Mouse (Mus musculus) fat pad, adult 2 months (tissue): ENCODE results near the gene Ppdpf.

Experiments used
- DNase-seq: peaks from one replicate; pipeline ENCODE4 v3.0.0-alpha.2; 2011; ENCODE audit warnings: low read depth, low spot score; ENCODE audit errors: extremely low read depth

The Ppdpf gene

DNA sequence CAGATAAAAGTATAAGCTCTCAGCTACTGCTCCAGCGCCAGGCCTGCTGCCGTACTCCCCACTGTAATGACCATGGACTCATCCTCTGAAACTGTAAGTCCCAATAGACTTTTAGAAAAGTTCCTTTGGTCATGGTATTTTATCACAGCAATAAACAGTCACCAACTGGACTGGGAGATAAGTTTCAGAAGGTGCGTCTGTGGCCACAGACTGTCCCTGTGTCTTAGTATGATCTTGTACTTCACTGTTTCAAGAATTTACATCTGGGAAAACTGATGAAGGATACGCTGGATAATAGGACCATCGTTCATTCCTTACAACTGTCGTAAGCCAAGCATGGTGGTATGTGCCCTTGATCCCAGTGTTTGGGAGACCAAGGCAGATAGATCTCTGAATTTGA lies 29.0 kb downstream of the Ppdpf start:
- no peak for DNase-seq

- DNase-seq, result no peak
Measured at GRCm38 (mm10) chr2:181218881-181219485, 31.9 kb downstream of the Ppdpf start.

DNA sequence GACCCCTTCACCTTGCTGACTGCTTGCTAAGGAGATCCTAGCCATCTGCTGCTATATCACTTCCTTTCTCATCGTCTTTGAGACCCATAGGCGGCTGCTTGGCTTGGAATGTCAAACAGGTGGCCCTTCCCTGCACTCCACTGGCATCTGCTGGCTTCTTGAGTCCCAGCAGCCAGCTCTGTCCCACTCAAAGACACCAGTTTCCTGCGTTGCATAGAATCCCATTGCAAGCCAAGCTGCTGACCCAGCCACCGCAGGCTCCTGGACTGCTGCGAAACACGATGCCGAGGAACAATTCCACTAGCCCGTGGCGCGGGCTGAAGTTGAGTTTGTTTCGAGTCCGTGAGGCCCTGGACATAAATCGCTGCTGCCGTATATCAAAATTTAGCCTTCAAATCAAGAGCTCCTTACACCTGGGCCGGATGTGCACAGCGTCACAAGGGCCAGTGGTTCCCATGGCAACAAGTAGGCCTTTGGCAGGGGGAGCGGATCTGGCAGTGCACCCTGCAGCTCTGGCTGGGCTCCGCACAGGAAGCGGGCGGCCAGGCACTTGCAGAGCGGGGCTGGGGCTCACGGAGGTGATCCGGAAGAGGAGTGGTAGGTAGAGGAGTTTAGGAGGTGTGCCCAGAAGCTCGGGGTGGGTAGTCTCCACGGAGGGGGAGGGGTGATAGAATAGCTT lies 32.6 kb downstream of the Ppdpf start, which contains the start of gene Fndc11:
Gene Fndc11 (plus strand): TSS at position 476 of the 679 bp plus-strand sequence.
- DNase-seq, result no peak

- DNase-seq, result no peak
Measured at GRCm38 (mm10) chr2:181220361-181220760, 33.3 kb downstream of the Ppdpf start.

DNA sequence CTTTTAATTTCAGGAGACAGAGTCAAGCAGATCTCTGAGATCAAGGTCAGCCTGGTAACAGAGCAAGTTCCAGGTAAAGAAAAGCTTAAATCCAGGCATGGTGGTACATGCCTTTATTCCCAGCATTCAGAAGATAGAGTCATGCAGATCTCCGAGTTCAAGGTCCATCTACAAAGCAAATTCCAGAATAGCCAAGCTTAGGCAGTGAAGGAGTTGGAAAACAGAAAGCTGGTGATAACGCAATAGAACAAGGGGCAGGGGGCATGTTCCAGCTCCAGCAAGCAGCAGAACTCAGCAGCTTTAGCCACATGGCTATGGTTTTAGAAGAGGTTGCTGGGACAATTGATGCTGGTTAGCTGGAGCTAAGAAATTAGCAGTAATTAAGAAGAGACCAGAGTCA lies 37.9 kb downstream of the Ppdpf start:
- DNase-seq, result no peak

- DNase-seq, result no peak
Measured at GRCm38 (mm10) chr2:181227122-181227521, 40.1 kb downstream of the Ppdpf start.

- no peak for DNase-seq
Measured at GRCm38 (mm10) chr2:181228335-181228734, 41.3 kb downstream of the Ppdpf start.

DNA sequence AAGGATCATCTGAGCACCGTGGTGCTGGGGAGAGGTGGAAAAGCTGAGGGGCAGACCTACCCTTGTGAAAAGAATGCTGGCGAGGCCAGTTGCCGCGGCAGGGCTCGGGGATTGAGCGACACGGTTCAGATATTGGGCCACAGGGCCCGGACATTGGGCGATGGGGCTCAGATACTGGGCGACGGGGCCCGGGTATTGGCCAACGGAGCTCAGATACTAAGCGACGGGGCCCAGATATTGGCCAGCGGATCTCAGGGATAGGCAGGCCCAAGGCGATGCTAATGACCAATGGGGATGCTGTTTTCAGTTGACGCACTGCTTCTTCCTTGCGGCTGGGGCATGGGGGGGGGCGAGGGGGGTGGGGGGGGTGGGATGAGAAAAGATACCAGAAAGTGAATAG lies 44.1 kb downstream of the Ppdpf start:
- no peak for DNase-seq

DNA sequence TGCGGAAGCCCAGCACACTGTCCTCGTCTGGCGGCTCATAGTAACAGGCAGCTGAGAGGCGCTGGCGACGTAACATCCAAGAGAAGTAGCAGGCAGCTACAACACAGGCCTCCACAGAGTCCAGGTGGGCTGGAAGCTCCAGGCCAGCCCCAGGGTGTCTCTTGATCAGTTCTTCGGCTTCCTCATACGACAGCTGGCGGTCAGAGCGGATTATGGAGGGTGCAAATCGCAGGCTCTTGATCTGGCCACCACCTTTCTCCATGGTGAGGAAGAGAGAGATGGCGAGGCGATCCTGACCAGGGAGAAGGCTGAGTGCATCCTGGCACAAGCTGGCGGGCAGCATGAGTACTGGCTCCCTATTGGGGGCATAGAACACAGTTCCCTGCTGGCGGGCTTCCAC lies 46.4 kb downstream of the Ppdpf start:
- no peak for DNase-seq

DNA sequence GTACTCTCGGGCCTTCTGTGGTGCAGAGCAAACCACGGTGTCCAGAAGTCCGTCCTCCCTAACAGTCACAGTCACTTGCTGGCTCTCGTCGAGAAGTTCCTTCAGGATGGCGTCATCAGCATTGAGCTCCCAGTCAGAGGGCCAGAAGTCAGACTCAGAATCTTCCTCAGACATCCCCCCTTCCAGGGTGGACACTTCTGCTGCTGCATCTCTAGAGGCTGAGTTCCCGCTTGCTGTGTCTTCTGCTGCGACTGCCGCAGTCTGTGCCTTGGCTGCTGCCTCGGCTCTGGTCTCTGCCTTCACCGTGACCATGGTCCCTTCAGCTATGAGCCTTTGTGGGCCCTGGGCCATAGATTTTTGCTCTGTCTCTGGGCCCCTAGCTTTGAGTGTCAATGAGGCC lies 47.6 kb downstream of the Ppdpf start:
- DNase-seq, result no peak

DNA sequence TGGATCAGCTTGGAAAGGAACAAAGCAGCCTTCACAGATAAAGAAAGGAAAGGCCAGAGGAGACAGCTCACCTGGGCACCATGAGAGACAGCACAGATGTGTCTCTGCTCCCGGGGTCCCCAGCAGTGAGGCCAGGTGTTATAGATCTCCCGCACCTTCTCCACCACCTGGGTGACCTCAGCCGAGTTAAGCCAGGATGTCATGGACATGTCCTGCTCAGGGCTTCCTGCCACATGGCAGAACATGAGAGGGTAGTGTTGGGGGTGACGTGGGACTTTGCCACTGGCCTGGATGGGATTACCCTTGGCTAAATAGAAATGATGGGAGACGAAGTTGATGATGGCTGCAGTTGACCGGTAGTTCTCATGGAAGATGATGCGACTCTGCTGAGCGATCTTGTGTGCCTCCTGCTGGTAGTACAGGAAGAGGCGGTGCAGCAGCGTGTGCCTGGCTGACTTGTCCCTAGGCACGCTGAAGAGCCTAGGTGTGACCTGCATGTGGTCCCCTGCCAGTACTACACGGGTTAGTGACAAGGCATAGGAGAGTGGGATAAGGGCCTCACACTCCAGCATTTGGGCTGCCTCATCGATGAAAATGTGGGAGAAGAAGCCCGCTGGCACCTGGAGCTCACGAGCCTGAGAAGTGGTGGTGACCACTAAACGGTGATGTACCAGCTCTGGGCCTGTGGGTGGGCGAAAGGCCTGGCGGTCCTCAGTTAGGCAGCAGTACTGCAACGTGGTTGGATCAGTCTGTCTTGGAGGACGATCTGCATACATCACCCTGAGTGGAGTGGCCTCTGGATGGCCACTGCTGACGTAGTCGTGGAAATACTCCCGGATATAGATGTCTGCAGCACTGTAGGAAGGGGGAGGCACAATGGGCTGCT lies 48.9 kb downstream of the Ppdpf start:
- no peak for DNase-seq

DNA sequence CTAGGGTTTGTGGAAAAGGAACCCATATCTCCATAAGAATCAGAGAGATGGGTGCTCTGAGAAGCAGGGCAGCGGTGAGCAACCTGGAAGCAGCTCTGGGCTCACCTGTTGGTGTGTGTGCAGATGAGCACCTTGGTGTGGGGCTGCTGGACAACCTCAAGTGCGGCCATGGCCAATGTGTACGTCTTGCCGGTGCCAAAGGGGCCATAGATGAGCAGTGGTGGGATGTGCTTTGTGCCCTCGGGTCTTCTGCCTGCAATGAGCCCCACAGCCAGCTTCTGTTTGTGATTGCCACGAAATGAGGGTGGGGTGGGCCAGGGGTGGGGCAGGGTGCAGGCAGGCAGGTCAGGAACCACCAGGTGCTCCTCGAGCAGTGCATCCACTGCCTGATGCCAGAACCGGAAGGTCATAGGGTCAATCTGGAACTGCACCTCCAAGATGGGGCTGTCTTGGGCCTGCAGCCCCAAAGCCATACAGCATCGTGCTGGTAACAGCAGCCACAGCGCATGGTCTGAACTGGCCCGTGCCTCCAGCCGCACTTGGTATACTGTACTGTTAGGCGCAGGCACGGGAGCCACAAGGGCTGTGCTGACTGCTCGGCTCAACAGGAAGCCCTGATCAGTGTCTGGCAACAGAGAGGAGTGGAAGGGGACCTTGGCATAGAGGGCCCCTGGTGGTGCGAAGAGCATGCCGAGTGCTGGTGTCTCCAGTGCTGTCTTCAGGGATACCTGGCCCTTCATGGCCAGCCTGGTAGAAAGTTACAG lies 50.4 kb downstream of the Ppdpf start:
- no peak for DNase-seq

DNA sequence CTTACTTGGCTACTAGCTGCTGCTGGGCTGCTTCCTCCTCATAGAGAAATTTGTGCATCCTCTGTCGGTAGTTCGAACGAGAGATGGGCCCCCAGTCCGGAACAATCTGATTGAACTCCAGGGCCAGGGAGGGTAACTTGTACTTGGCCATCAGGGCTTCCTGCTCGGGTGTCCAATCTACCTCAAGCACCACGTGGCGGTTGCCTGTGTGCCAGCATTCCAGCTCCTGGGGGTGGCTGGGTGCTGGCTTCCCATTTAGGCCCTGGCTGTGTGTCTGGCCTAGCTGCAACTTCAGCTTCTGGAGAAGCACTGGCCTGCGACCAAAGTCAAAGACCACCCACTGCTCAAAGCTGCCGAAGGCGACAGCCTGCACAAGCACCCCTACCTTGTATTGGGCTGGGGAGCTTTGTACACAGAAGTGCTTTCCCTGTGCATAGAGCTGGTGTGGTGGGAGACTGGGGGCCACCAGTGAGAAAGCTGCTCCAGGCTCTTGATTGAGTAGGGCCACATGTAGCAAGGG lies 51.1 kb downstream of the Ppdpf start:
- no peak for DNase-seq
